Mouse (Mus musculus) ES-Bruce4 (cell line): ENCODE measurements around the gene Desi1. TPM values are rescaled to one million over a fixed set of nuclear protein-coding genes. Genes with fewer than 3 reads are reported as not detected.

ENCODE experiments used
- H3K27ac ChIP-seq: 2 replicates; pipeline ENCODE4 v1.5.1; 2012; ENCODE audit warnings: low read length, inconsistent platforms; ENCODE audit not compliant: insufficient read depth
- H3K27me3 ChIP-seq: 2 replicates; pipeline ENCODE4 v1.6.1; 2012; ENCODE audit warnings: mild to moderate bottlenecking, low read length, inconsistent platforms; ENCODE audit not compliant: control insufficient read depth, poor library complexity, insufficient read depth, severe bottlenecking
- H3K36me3 ChIP-seq: 2 replicates; pipeline ENCODE4 v1.6.1; 2012; ENCODE audit warnings: inconsistent platforms, mild to moderate bottlenecking, low read length, moderate library complexity; ENCODE audit not compliant: control insufficient read depth, poor library complexity, insufficient read depth, severe bottlenecking
- H3K4me1 ChIP-seq: one replicate; pipeline ENCODE4 v1.8.1; 2011; ENCODE audit warnings: low read length; ENCODE audit not compliant: control insufficient read depth, insufficient read depth
- H3K4me3 ChIP-seq: 2 replicates; pipeline ENCODE4 v1.5.1; 2011; ENCODE audit warnings: low read depth, mild to moderate bottlenecking, low read length
- H3K9ac ChIP-seq: 2 replicates; pipeline ENCODE4 v1.6.1; 2012; ENCODE audit warnings: low read depth, mild to moderate bottlenecking, inconsistent platforms; ENCODE audit not compliant: poor library complexity, severe bottlenecking
- H3K9me3 ChIP-seq: replicated peaks from 2 replicates; pipeline ENCODE4 v1.6.1; 2012; ENCODE audit warnings: mild to moderate bottlenecking, low read length, inconsistent platforms; ENCODE audit not compliant: control insufficient read depth, poor library complexity, insufficient read depth, severe bottlenecking
- CTCF ChIP-seq: IDR thresholded peaks from one replicate; pipeline ENCODE4 v1.8.1; 2011; ENCODE audit warnings: low read depth, low read length
- EP300 ChIP-seq: IDR thresholded peaks from 2 replicates; pipeline ENCODE4 v1.6.1; 2011; ENCODE audit warnings: low read depth, low read length; ENCODE audit not compliant: insufficient read depth
- POLR2A ChIP-seq: IDR thresholded peaks from one replicate; pipeline ENCODE4 v1.8.1; 2011; ENCODE audit warnings: low read length; ENCODE audit not compliant: insufficient read depth
- polyA plus RNA-seq: library from polyadenylated mRNA; stranded (reverse); fragments of >200 nt; gene quantifications from 2 replicates; pipeline ENCODE4 v1.2.4, GENCODE M21; 2011; ENCODE audit warnings: low read depth; ENCODE audit not compliant: missing spikeins, insufficient read depth, insufficient read length

Desi1 gene
- polyA plus RNA-seq, 1 experiment = 45.9 TPM

GRCm38 (mm10) chr15:81964980-81965545, 68.6 kb downstream of the Desi1 start:
- Histone ChIP-seq H3K4me1 (peaks cover 7% of the 10 kb centered on the region), H3K9ac (0 out of 2 replicates have a peak overlapping the region, but pooled peaks have one; percentile 11), H3K27me3 (no peaks in the 10 kb centered on the region), H3K27ac (peak overlapping the region; percentile 93), H3K9me3 (peaks cover under 1% of the 10 kb centered on the region; the same call in 1 of the 2 replicates), H3K36me3 (no peaks in the 10 kb centered on the region), H3K4me3 (no peak overlapping the region)
- TF ChIP-seq CTCF (no peak), EP300 (peak; percentile 46; the same call in 1 of the 2 replicates), POLR2A (no peak)

GRCm38 (mm10) chr15:81964262-81964661, 69.4 kb downstream of the Desi1 start:
- no peak overlapping the region; the same call in 1 of the 2 replicates for H3K27ac ChIP-seq
- no peak overlapping the region for H3K9ac ChIP-seq
- no peak overlapping the region for H3K4me3 ChIP-seq
- no peaks in the 10 kb centered on the region for H3K27me3 ChIP-seq
- H3K4me1 ChIP-seq = peaks cover 7% of the 10 kb centered on the region
- peaks cover 1% of the 10 kb centered on the region for H3K36me3 ChIP-seq
- no peak for TF ChIP-seq EP300
- TF ChIP-seq POLR2A = no peak
- H3K9me3 ChIP-seq = no peaks in the 10 kb centered on the region

DNA sequence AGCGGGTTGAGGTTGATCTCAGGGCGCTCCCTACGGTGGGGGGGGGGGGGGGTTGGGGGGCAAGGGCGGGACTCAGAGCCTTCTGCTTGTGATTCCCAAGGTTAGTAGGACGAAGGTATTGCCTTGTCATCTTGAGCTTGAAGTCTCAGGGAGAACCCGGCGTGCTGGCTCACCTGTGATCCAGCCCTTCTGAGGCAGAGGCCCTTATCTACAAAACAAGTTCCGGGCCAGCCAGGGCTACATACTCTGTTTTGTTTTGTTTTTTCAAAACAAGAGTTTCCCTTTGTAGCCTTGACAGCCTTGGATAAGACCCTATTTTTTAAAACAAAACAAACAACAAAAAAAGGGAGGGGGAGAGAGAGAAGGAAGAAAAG, 72.6 kb downstream of the Desi1 start:
- Histone ChIP-seq H3K36me3 (peaks cover 33% of the 10 kb centered on the region), H3K4me3 (peak overlapping the region; percentile 50; the same call in 1 of the 2 replicates), H3K9me3 (no peaks in the 10 kb centered on the region), H3K27ac (peak overlapping the region; percentile 75), H3K27me3 (no peaks in the 10 kb centered on the region), H3K9ac (peak overlapping the region; percentile 14), H3K4me1 (peaks cover 4% of the 10 kb centered on the region)
- TF ChIP-seq POLR2A = peak; percentile 15
- TF ChIP-seq CTCF = no peak
- TF ChIP-seq EP300 = 0 out of 2 replicates have a peak, but pooled peaks have one; percentile 23

DNA sequence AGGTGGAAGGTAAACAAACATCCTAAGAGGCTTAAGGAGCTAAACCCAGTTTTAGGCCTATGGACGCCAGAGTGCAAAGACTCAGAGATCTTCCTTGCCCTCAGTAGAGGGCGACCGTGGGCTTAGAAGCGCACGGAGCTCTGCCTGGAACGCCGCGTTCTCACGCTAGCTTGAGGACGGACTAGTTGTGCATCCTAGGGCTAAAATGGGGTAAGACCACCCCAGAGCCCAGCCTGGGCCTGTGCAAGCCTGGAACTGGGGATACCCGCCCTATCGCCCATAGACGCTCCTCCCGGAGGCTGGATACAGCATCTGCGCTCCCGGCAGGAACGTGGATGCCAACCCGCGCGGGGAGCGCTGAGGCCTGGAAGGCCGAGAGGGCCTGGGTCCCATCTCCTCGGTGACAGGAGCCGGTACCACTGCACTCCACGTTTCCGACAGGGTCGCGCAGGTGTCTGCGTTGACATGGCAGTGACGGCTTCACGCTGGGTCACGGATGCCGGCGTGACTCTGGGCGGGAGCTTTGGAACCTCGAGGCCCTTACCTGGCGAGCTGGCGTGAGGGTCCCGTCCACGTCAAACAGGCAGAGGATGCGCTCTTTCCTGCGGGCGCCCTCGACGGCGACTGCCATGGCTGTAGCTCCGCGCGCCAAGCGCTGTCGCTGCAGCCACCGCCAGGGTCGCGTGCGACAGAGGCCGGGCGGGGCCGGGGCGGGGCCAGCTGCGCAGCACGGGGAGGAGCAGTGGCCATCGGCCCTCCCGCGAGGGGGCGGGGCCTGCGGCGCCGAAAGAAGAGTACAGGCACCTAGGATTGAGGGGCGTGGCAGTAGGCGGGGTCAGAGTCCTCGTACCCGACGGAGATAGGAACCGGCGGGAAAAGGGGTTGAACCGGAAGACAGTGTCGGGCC, 73.2 kb downstream of the Desi1 start, which contains the start of gene Pmm1:
Gene Pmm1 (minus strand): TSS at position 760 of the 907 bp plus-strand sequence.
- peaks cover 3% of the 10 kb centered on the region for H3K4me1 ChIP-seq
- no peaks in the 10 kb centered on the region for H3K27me3 ChIP-seq
- peak within 1 kb of the TSS; percentile 98 for H3K4me3 ChIP-seq
- H3K36me3 ChIP-seq = peaks cover 39% of the 10 kb centered on the region
- H3K9me3 ChIP-seq = no peaks in the 10 kb centered on the region
- peak within 1 kb of the TSS; percentile 94 for H3K9ac ChIP-seq
- H3K27ac ChIP-seq = peak within 1 kb of the TSS; percentile 75
- TF ChIP-seq EP300 = 0 out of 2 replicates have a peak, but pooled peaks have one; percentile 5
- peak; percentile 70 for TF ChIP-seq CTCF
- TF ChIP-seq POLR2A = no peak

DNA sequence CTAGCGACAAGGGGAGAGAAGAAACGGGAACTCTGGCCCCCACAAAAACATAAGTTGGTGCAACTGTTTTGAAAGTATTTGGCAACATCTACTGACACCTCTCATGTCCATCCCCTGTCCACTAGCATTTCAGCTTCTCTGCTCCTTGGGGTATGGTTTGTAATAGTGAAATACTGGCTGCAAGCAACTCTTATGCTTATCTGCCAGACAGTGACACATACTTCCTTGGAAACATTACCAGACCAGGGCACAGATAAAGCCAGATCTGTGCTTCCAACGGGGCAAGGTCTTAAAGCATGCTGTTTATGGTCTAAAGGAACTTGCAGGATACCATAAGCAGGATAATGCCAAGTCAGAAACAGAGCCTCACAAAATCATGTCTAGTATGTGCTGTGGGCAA, 74.8 kb downstream of the Desi1 start:
- H3K4me3 ChIP-seq = peak overlapping the region; percentile 98
- peak overlapping the region; percentile 94 for H3K9ac ChIP-seq

GRCm38 (mm10) chr15:81957598-81957997, 76.1 kb downstream of the Desi1 start:
- no peaks in the 10 kb centered on the region for H3K27me3 ChIP-seq
- peak overlapping the region; percentile 94; the same call in 1 of the 2 replicates for H3K9ac ChIP-seq
- H3K36me3 ChIP-seq = peaks cover 66% of the 10 kb centered on the region
- H3K4me1 ChIP-seq = peaks cover 2% of the 10 kb centered on the region
- peak overlapping the region; percentile 46 for H3K4me3 ChIP-seq
- H3K9me3 ChIP-seq = no peaks in the 10 kb centered on the region
- no peak for TF ChIP-seq EP300
- H3K27ac ChIP-seq = no peak overlapping the region

More for the DNA sequence above, 74.8 kb downstream of the Desi1 start:
- TF ChIP-seq CTCF (no peak), EP300 (no peak), POLR2A (no peak)
- Histone ChIP-seq H3K27ac (peak overlapping the region; percentile 64), H3K9me3 (no peaks in the 10 kb centered on the region), H3K4me1 (peaks cover 2% of the 10 kb centered on the region), H3K36me3 (peaks cover 55% of the 10 kb centered on the region), H3K27me3 (no peaks in the 10 kb centered on the region)
